Mouse (Mus musculus) lung, postnatal 4 days (tissue): ENCODE measurements at regions not wholly inside any gene's neighbourhood (a gene's known extent, or its start where the extent isn't known, plus 50 kb on each side); places are given as distances from the start of the nearest gene placed in this dataset.
"Not testable (repeated sequence)": the region's sequence is repeated elsewhere in the genome, so short reads cannot be mapped to it uniquely, and the experiment has no call there.

ENCODE experiments used
- DNase-seq, 2 experiments: peaks; one replicate each; pipeline ENCODE4 v3.0.0; 2021

DNA sequence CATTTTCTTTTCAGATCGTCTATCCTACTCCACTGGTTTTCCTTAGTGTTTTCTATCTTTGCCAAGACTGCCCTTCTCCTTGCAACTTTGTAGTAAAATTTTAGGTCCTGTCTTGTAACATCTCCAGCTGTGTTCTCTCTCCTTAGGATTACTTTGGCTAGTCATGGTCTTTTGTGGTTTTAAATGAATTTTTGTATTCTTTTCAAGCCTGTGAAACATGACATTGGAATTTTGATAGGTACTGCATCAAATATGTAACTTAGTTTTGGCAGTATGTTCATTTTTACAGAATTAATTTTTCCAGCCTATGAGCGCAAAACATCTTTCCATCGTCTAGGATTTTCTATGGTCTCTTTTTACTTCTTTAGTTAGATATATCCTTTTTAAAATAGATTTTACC is 88.6 kb upstream of the Gm5148 start:
- DNase-seq: no peak

- DNase-seq: no peak
Observed at GRCm38 (mm10) chr3:37811429-37811828, 87.1 kb upstream of the Gm5148 start.

GRCm38 (mm10) chr3:37810763-37811162 is 86.5 kb upstream of the Gm5148 start:
- DNase-seq: no peak

DNA sequence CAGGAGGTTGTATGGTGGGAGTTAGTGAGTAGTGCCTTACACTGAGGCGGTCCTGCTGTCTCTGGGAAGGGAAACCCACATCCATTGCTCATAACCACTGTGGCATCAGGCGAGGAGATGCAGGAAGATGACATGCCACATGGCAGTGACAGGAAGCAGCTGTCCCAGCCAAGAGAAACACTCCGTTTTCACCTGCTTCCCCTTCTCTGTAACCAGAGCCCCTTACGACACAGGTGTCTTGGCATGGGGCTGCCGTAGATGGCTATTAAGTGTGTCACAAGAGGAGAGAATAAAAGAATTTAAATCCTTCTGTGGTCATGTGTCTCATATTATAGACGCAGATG is 81.5 kb upstream of the Gm5148 start:
- DNase-seq: no peak

DNA sequence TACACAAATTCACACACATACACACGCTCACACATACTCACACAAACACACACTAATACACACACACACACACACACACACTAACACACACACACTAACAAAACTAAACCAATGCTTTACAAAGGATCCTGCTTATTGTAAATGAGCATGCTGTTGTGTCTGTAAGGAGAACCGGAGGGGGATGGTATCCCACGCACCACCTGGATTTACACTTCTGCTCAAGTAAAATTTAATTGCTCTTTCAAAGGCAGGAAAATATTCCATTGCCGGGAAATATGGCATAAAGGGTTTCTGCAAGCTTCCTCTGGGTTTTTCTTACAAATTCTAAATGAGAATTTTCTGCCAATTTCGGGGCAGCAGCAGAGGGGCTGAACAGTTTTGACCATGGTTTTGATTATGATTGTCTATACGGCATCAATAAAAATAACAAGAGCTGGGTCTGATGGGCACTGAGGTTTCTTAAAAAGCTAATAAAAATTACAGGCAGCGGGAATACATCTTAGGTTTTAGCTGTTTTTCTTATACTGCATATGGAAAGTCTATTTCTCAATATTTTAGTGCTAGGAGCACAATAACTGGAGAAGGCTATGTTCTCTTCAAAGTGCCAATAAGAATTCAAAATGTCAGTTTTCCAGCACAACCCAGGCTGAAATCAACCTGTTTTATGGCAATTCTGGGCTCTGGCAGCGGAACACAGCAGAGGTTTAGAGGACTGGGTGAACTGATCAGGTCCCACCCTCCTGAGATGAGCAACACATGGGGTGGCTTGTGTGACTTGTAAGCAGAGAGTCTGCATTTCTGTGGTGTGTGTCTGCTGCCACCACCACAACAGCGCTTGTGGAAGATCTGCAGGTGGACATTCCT is 80.9 kb upstream of the Gm5148 start:
- DNase-seq: no peak

DNA sequence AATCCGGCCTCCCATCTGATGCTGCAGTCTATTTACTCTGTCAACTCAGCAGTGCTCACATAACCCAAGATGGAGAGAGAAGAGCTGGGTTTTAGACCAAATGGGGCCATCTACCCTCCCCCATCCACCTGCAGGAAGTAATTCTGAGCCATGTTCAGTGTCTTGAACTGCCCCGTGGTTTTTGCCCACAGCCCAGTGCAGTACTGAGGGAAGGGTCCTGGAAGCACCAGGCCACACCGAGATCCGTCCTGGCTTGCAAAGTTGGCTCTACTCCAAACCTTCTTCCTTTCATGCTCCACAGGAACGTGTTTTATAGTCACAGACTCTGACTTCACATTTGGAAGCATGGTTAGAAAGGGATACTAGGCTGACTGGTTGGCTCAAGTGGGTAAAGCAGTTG is 80.0 kb upstream of the Gm5148 start:
- no peak for DNase-seq

DNA sequence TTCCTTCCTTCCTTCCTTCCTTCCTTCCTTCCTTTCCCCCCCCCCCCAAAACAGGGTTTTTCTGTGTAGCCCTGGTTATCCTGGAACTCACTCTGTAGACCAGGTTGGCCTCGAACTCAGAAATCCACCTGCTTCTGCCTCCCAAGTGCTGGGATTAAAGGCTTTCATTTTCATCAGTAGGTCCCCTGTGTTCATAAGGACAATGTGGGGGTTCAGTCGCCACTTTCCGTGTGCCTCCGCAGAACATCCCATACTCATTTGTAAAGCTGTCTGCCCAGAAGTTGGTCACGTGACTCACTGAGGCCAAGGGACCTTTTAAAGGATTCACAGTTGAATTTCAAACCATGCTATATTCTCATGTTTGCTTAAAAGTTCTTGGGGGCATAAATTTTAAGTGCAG is 79.5 kb upstream of the Gm5148 start:
- not testable (repeated sequence) for DNase-seq

GRCm38 (mm10) chr3:37801551-37801950 is 77.3 kb upstream of the Gm5148 start:
- DNase-seq: no peak

- no peak for DNase-seq
Observed at GRCm38 (mm10) chr3:37799809-37800208, 75.5 kb upstream of the Gm5148 start.

DNA sequence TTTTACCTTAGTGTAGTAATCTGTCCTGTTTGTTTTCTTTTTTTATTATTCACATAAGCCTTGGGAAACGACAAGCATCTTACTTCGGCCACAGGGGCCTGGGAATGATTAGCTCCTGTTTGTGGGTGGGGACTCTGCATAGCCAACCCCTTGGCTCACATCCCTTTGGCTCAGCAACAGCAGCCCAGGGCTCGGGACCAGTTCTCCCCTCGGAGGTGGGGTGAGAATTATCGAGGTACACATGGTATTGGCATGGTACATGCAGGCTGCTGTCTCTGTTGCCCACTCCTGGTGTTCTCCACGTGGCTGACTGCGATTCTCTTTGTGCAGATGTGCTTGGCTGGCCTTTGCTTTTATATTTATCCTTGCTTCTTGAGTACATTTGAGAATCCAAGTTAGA is 65.4 kb upstream of the Gm5148 start:
- DNase-seq: no peak

GRCm38 (mm10) chr3:37789143-37789697 is 64.9 kb upstream of the Gm5148 start:
- DNase-seq: no peak

- no peak for DNase-seq
Observed at GRCm38 (mm10) chr3:37788366-37788765, 64.1 kb upstream of the Gm5148 start.

- DNase-seq: no peak
Observed at GRCm38 (mm10) chr3:37786792-37787191, 62.5 kb upstream of the Gm5148 start.

DNA sequence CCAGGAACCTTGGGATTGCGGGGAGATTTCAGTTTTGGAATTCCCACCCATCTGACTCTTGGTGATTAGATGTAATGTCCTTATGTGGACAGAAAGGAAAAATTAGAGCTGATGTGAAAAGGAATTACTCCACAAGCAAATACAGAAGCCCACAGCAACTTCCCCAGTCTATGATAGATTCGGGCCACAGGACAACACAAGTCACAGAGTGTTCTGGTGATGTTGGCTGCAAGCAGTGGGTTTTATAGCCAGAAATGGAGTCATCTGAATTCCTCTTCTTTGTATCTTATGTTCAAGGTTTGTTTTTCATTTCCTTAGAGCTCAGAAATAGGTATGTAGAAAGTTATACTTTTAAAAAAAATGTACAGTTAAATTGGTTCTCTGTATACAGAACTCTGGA is 56.8 kb upstream of the Gm5148 start:
- no peak for DNase-seq

DNA sequence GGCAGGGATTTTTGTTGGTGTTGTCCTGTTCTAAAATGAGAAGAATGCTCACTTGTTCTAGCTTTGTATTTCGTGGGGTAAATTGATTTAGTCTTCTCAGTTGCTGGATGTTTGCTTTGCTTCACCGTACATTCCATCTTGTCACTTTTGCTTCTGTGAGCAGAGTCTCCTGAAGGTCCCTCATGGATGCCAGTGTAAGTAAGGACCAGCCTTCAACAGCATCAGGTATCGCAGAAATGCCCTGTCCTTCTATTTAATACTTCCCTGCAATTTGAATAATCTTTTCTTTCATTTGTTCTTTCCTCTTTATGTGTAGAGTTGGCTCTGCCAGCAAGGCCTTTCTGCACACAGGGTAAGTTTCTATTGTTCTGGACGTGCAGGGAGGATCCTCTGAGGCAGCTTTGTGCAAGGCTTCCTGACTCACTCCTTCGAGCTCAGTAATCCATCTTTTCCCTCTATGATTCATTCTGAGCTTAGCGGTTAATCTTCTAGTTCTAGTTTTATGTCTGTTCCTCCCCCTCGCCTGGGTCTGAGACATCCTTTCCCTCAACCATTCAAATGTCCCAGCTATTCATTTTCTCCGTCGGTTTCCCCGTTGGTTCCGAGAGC is 55.7 kb upstream of the Gm5148 start:
- DNase-seq: no peak

- no peak for DNase-seq
Observed at GRCm38 (mm10) chr3:37778386-37778785, 54.1 kb upstream of the Gm5148 start.

GRCm38 (mm10) chr3:37776224-37776623 is 51.9 kb upstream of the Gm5148 start:
- DNase-seq: no peak
